Mouse (Mus musculus) thymus, adult 2 months (tissue): ENCODE results near the gene Stambpl1.

ENCODE experiments used
- CTCF ChIP-seq: fragments of 200-500 bp; IDR thresholded peaks from 2 replicates; pipeline ENCODE4 v1.5.1; 2012; ENCODE audit warnings: mild to moderate bottlenecking, control low read depth, low read length, moderate library complexity, borderline replicate concordance; ENCODE audit not compliant: control insufficient read depth, poor library complexity, insufficient read depth; ENCODE audit errors: extremely low read depth
- POLR2A ChIP-seq: fragments of 200-500 bp; IDR thresholded peaks from 2 replicates; pipeline ENCODE4 v1.6.1; 2012; ENCODE audit warnings: mild to moderate bottlenecking, low read length, control low read depth, moderate library complexity; ENCODE audit not compliant: control insufficient read depth, poor library complexity, insufficient read depth; ENCODE audit errors: extremely low read depth

DNA sequence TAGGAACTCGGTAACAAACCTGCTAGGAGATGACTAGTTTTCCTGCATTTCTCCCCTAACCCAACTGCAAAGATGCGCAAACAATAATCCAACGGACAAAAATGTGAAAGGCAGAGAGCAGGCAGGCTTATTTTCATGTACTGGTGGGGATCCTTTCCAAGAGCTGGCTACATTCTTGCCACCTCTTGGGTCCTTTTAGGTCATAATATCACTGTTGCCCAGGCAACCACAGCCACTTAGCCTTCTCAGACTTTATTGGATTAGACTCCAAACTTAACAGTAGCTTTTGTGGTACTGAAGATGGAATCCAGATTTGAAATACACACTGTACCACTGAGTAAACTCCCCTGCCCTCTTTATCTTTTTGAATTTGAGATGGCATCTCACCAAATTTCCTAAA lies 86.0 kb downstream of the Stambpl1 start:
- TF ChIP-seq CTCF (no peak), POLR2A (no peak)
